Mouse (Mus musculus): ENCODE results near the gene Serpinc1. TPM values are rescaled to one million over a fixed set of nuclear protein-coding genes. Genes with fewer than 3 reads are reported as not detected.

Gene Serpinc1
- polyA plus RNA-seq, 2 experiments, result 4.9 to 6.2 TPM

- no peak overlapping the region for H3K9ac ChIP-seq (ENCODE audit: low read depth, low read length, severe bottlenecking)
- H3K4me2 ChIP-seq (replicated peaks; ENCODE audit: low read depth, low read length, severe bottlenecking), result no peak overlapping the region
- 93% methylated on average over 7 of the region's 7 CpGs for WGBS
- H3K36me3 ChIP-seq (ENCODE audit: control insufficient read depth, insufficient read depth, low read length), result peaks cover 49% of the 10 kb centered on the region
- no peaks in the 10 kb centered on the region for H3K27me3 ChIP-seq (ENCODE audit: control insufficient read depth, insufficient read depth, low read length)
- DNase-seq (ENCODE audit: low spot score) (no peak), ATAC-seq (ENCODE audit: low FRiP score, low read depth) (no peak)
- TF ChIP-seq POLR2A (IDR thresholded peaks at IDR 0.05; ENCODE audit: borderline replicate concordance, extremely low read depth, insufficient read depth, insufficient read length), result no peak
- no peak overlapping the region for H3K27ac ChIP-seq (replicated peaks; ENCODE audit: low read depth, low read length)
- H3K4me1 ChIP-seq (ENCODE audit: control insufficient read depth, insufficient read depth, low read length), result peaks cover 9% of the 10 kb centered on the region; the same call in 1 of the 2 replicates
- no peaks in the 10 kb centered on the region for H3K9me3 ChIP-seq (ENCODE audit: control insufficient read depth, low read length)
- H3K4me3 ChIP-seq (replicated peaks; ENCODE audit: low read length), result no peak overlapping the region
These were observed 63.1 kb downstream of the Serpinc1 start for GRCm38 (mm10) chr1:161041261-161042020.

- no peak overlapping the region for H3K27ac ChIP-seq (replicated peaks; ENCODE audit: low read depth, low read length)
- H3K36me3 ChIP-seq (ENCODE audit: control insufficient read depth, insufficient read depth, low read length), result peaks cover 31% of the 10 kb centered on the region
- TF ChIP-seq POLR2A (IDR thresholded peaks at IDR 0.05; ENCODE audit: borderline replicate concordance, extremely low read depth, insufficient read depth, insufficient read length), result no peak
These were observed 68.6 kb downstream of the Serpinc1 start for GRCm38 (mm10) chr1:161046972-161047371.

More at GRCm38 (mm10) chr1:161046972-161047371, 68.6 kb downstream of the Serpinc1 start:
- no peaks in the 10 kb centered on the region for H3K27me3 ChIP-seq (ENCODE audit: control insufficient read depth, insufficient read depth, low read length)
- H3K4me2 ChIP-seq (replicated peaks; ENCODE audit: low read depth, low read length, severe bottlenecking), result no peak overlapping the region
- no peaks in the 10 kb centered on the region for H3K9me3 ChIP-seq (ENCODE audit: control insufficient read depth, low read length)
- WGBS, result 80% methylated on average over 3 of the region's 3 CpGs
- H3K4me1 ChIP-seq (ENCODE audit: control insufficient read depth, insufficient read depth, low read length), result no peaks in the 10 kb centered on the region
- ATAC-seq (ENCODE audit: low FRiP score, low read depth) (no peak), DNase-seq (ENCODE audit: low spot score) (no peak)
- H3K4me3 ChIP-seq (replicated peaks; ENCODE audit: low read length), result no peak overlapping the region
- no peak overlapping the region for H3K9ac ChIP-seq (ENCODE audit: low read depth, low read length, severe bottlenecking)

Other genes starting within 250 kb of the Serpinc1 start
- 12.7 and 13.3 TPM in 2 replicates for gene Rabgap1l, start 185.4 kb upstream of the Serpinc1 start, polyA plus RNA-seq (2012; rRNA removed)
- 19.3 and 21.5 TPM in 2 replicates for gene Rabgap1l, start 185.4 kb upstream of the Serpinc1 start, polyA plus RNA-seq (2014; fragmentation: Nextera tagmentation; extraction: Ambion mirVana)
- 7.9 and 8.8 TPM in 2 replicates for gene Rc3h1, start 72.2 kb upstream of the Serpinc1 start, polyA plus RNA-seq (2012; rRNA removed)
- gene Rc3h1, start 72.2 kb upstream of the Serpinc1 start, polyA plus RNA-seq (2014; fragmentation: Nextera tagmentation; extraction: Ambion mirVana), result 7.9 and 8.7 TPM in 2 replicates
- 5.2 and 5.4 TPM in 2 replicates for gene Zbtb37, start 56.3 kb downstream of the Serpinc1 start, polyA plus RNA-seq (2012; rRNA removed)
- 6.9 and 9.3 TPM in 2 replicates for gene Zbtb37, start 56.3 kb downstream of the Serpinc1 start, polyA plus RNA-seq (2014; fragmentation: Nextera tagmentation; extraction: Ambion mirVana)
- 14.7 and 19.7 TPM in 2 replicates for gene Dars2, start 92.1 kb downstream of the Serpinc1 start, polyA plus RNA-seq (2012; rRNA removed)
- gene Dars2, start 92.1 kb downstream of the Serpinc1 start, polyA plus RNA-seq (2014; fragmentation: Nextera tagmentation; extraction: Ambion mirVana), result 22.6 and 23.8 TPM in 2 replicates
- gene Cenpl, start 92.1 kb downstream of the Serpinc1 start, polyA plus RNA-seq (2012; rRNA removed), result 13.1 and 13.3 TPM in 2 replicates
- 25.7 and 27.3 TPM in 2 replicates for gene Cenpl, start 92.1 kb downstream of the Serpinc1 start, polyA plus RNA-seq (2014; fragmentation: Nextera tagmentation; extraction: Ambion mirVana)
- 18.6 and 20.5 TPM in 2 replicates for gene Klhl20, start 152.9 kb downstream of the Serpinc1 start, polyA plus RNA-seq (2012; rRNA removed)
- gene Klhl20, start 152.9 kb downstream of the Serpinc1 start, polyA plus RNA-seq (2014; fragmentation: Nextera tagmentation; extraction: Ambion mirVana), result 19.3 and 20.6 TPM in 2 replicates
- gene Ankrd45, start 164.1 kb downstream of the Serpinc1 start, polyA plus RNA-seq (2012; rRNA removed), result 1.5 and 2.1 TPM in 2 replicates
- gene Ankrd45, start 164.1 kb downstream of the Serpinc1 start, polyA plus RNA-seq (2014; fragmentation: Nextera tagmentation; extraction: Ambion mirVana), result 1.1 and 1.5 TPM in 2 replicates
- gene Tex50, start 180.7 kb downstream of the Serpinc1 start, polyA plus RNA-seq (2012; rRNA removed), result not detected in 2 replicates
- gene Tex50, start 180.7 kb downstream of the Serpinc1 start, polyA plus RNA-seq (2014; fragmentation: Nextera tagmentation; extraction: Ambion mirVana), result not detected in 2 replicates

Data from limb, embryonic 14.5 days (tissue).